Mouse (Mus musculus) G1E (cell line): ENCODE data around the gene Cx3cr1.

Experiments
- CTCF ChIP-seq: IDR thresholded peaks from 2 replicates; pipeline ENCODE4 v1.5.1; 2012; ENCODE audit warnings: low read depth, low read length, inconsistent platforms, mixed read lengths
- GATA1 ChIP-seq: IDR thresholded peaks from 2 replicates; pipeline ENCODE4 v1.6.1; 2012; ENCODE audit warnings: borderline replicate concordance, low read length, inconsistent platforms, mixed read lengths
- TAL1 ChIP-seq: conservative IDR thresholded peaks from 2 replicates; pipeline ENCODE4 v1.6.1; 2012; ENCODE audit warnings: low read depth, low read length, inconsistent platforms, mixed read lengths

- no peak for TF ChIP-seq CTCF
- no peak for TF ChIP-seq GATA1
- TF ChIP-seq TAL1: no peak
These were observed 91.4 kb downstream of the Cx3cr1 start for GRCm38 (mm10) chr9:119978151-119978810.
